Mouse (Mus musculus): ENCODE measurements around the gene Btf3. TPM values are rescaled to one million over a fixed set of nuclear protein-coding genes. Genes with fewer than 3 reads are reported as not detected.

Gene Btf3
- total and polyA plus RNA-seq, 3 experiments, result 227 to 1,291 (median 1,152) TPM

DNA sequence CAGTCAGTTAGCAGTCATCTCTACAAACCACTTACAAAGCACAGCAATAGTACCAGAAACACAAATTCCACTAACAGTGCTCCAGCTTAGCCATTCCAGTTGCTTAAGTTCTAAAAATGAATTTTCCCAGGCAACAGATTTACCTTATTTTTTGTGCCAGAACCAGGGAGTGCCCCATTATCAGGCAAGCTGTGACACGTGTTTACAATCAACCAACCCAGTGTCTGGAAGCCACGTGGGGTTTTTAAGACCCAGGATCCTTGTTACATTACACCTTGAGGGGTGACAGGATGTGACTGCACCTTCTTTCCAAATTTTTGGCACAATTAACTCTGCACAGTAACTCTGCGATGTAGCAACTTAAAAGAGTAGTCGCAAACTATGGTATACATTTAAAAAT, 8.1 kb downstream of the Btf3 start:
- no peak overlapping the region for H3K9ac ChIP-seq (ENCODE audit: control insufficient read depth, low read depth, low read length, poor library complexity, severe bottlenecking)
- peak; percentile 38 for DNase-seq (ENCODE audit: low read depth, low spot score)
- peaks cover 14% of the 10 kb centered on the region; the same call in 1 of the 2 replicates for H3K79me2 ChIP-seq (ENCODE audit: control insufficient read depth, insufficient read depth, low read length, poor library complexity)
- H3K9me3 ChIP-seq (replicated peaks; ENCODE audit: insufficient read depth, low read length), result no peaks in the 10 kb centered on the region
- H3K36me3 ChIP-seq (ENCODE audit: control insufficient read depth in 1 of 2, insufficient read depth in 2 of 2, low read length in 2 of 2), result peaks cover 31 to 48% of the 10 kb centered on the region in 2 experiments
- peak overlapping the region; percentile 39 for H3K27ac ChIP-seq (ENCODE audit: control insufficient read depth, low read depth, low read length)
- no peaks in the 10 kb centered on the region for H3K27me3 ChIP-seq (ENCODE audit: control insufficient read depth in 1 of 2, insufficient read depth in 2 of 2, low read length in 2 of 2)
- TF ChIP-seq MAZ (IDR thresholded peaks at IDR 0.05; ENCODE audit: low read depth, low read length), result no peak
- TF ChIP-seq ETS1 (IDR thresholded peaks at IDR 0.05; ENCODE audit: low read depth, low read length), result no peak
- no peak for TF ChIP-seq BHLHE40 (IDR thresholded peaks at IDR 0.05; ENCODE audit: borderline replicate concordance, low read depth, low read length)
- TF ChIP-seq GABPA (IDR thresholded peaks at IDR 0.05; ENCODE audit: low read depth, low read length), result no peak
- TF ChIP-seq USF2 (IDR thresholded peaks at IDR 0.05; ENCODE audit: borderline replicate concordance in 1 of 2, insufficient read depth in 1 of 2, low read depth in 1 of 2, low read length in 2 of 2), result no peak
- no peak for TF ChIP-seq MYC (IDR thresholded peaks at IDR 0.05; ENCODE audit: low read depth, low read length)
- no peak for TF ChIP-seq RCOR1 (IDR thresholded peaks at IDR 0.05; ENCODE audit: low read depth, low read length)
- TF ChIP-seq E2F4 (IDR thresholded peaks at IDR 0.05; ENCODE audit: borderline replicate concordance, low read depth, low read length), result no peak
- TF ChIP-seq EP300 (IDR thresholded peaks at IDR 0.05; ENCODE audit: low read depth in 1 of 2, low read length in 2 of 2), result no peak
- TF ChIP-seq ELF1 (IDR thresholded peaks at IDR 0.05; ENCODE audit: low read depth, low read length), result no peak
- no peak for TF ChIP-seq JUND (IDR thresholded peaks at IDR 0.05; ENCODE audit: low read depth, low read length)
- TF ChIP-seq USF1 (IDR thresholded peaks at IDR 0.05; ENCODE audit: low read depth, low read length), result peak; percentile 51; the same call in 1 of the 2 replicates
- TF ChIP-seq POLR2AphosphoS5 (IDR thresholded peaks at IDR 0.05; ENCODE audit: borderline replicate concordance, low read depth, low read length), result no peak
- peak; percentile 16 for TF ChIP-seq POLR2AphosphoS2 (IDR thresholded peaks at IDR 0.05; ENCODE audit: low read length)
- no peak for TF ChIP-seq TAL1 (IDR thresholded peaks at IDR 0.05; ENCODE audit: low read length)
- no peak; a peak in 1 of 4 replicates for TF ChIP-seq POLR2A (IDR thresholded peaks at IDR 0.05; ENCODE audit: control insufficient read depth in 1 of 2, insufficient read depth in 1 of 2, low read depth in 1 of 2, low read length in 2 of 2, poor library complexity in 1 of 2)
- no peak for TF ChIP-seq MAFK (IDR thresholded peaks at IDR 0.05; ENCODE audit: borderline replicate concordance, low read depth, low read length)
- H3K4me3 ChIP-seq (ENCODE audit: control insufficient read depth in 1 of 2, insufficient read depth in 1 of 2, low read depth in 2 of 2, low read length in 2 of 2), result no peak overlapping the region
- H3K4me1 ChIP-seq (ENCODE audit: control insufficient read depth in 1 of 2, insufficient read depth in 2 of 2, low read length in 2 of 2), result peaks cover 5 to 8% of the 10 kb centered on the region in 2 experiments

DNA sequence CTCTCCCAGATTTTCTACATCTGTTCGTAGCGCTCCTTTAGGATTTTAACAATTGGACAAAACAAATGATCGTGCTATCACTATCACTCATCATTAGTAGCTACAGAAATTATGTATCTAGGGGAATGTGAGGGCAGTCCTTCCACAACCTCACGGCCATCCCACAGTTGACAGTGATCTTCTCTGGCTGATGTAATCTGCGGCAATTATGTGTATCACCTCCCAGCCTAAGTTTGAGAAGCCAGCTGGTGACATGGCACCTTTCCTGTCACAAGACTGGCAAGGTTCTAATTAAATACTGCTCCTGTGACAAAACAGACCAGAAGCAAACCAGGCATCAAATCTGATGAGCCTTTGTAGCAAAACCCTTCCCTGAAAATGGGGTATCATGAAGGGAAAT, 8.8 kb downstream of the Btf3 start:
- Histone ChIP-seq H3K9me3 (replicated peaks; ENCODE audit: insufficient read depth, low read length) (no peaks in the 10 kb centered on the region), H3K4me1 (ENCODE audit: control insufficient read depth in 1 of 2, insufficient read depth in 2 of 2, low read length in 2 of 2) (peaks cover 4 to 7% of the 10 kb centered on the region in 2 experiments), H3K27ac (ENCODE audit: control insufficient read depth, low read depth, low read length) (peak overlapping the region; percentile 75), H3K36me3 (ENCODE audit: control insufficient read depth in 1 of 2, insufficient read depth in 2 of 2, low read length in 2 of 2) (peaks cover 28 to 41% of the 10 kb centered on the region in 2 experiments), H3K4me3 (ENCODE audit: control insufficient read depth in 1 of 2, insufficient read depth in 1 of 2, low read depth in 2 of 2, low read length in 2 of 2) (no peak overlapping the region), H3K27me3 (ENCODE audit: control insufficient read depth in 1 of 2, insufficient read depth in 2 of 2, low read length in 2 of 2) (no peaks in the 10 kb centered on the region), H3K9ac (ENCODE audit: control insufficient read depth, low read depth, low read length, poor library complexity, severe bottlenecking) (no peak overlapping the region), H3K79me2 (ENCODE audit: control insufficient read depth, insufficient read depth, low read length, poor library complexity) (peaks cover 8% of the 10 kb centered on the region; the same call in 1 of the 2 replicates)
- peak; percentile 64 for DNase-seq (ENCODE audit: low read depth, low spot score)
- TF ChIP-seq ETS1 (IDR thresholded peaks at IDR 0.05; ENCODE audit: low read depth, low read length) (peak; percentile 77), KAT2A (conservative IDR thresholded peaks at IDR 0.05; ENCODE audit: low read depth, low read length) (no peak; the same call in 1 of the 2 replicates), ZNF384 (IDR thresholded peaks at IDR 0.05; ENCODE audit: low read depth, low read length) (no peak), EP300 (IDR thresholded peaks at IDR 0.05; ENCODE audit: low read depth in 1 of 2, low read length in 2 of 2) (peak in 1 of 2 experiments; percentile 27; a peak in 1 of 4 replicates), POLR2A (IDR thresholded peaks at IDR 0.05; ENCODE audit: control insufficient read depth in 1 of 2, insufficient read depth in 1 of 2, low read depth in 1 of 2, low read length in 2 of 2, poor library complexity in 1 of 2) (peak in 1 of 2 experiments; percentile 21; a peak in 1 of 4 replicates)

Data from MEL (cell line).